Mouse (Mus musculus) embryonic fibroblast, embryonic 13.5 days (primary cell): Measurements from ENCODE around the gene Med24. TPM values are rescaled to one million over a fixed set of nuclear protein-coding genes. Genes with fewer than 3 reads are reported as not detected.

ENCODE experiments used
- H3K27ac ChIP-seq: 2 replicates; pipeline ENCODE4 v1.5.1; 2012; ENCODE audit warnings: low read length, control low read depth, inconsistent platforms; ENCODE audit not compliant: insufficient read depth
- H3K4me1 ChIP-seq: 2 replicates; pipeline ENCODE4 v1.6.1; 2011; ENCODE audit warnings: low read length; ENCODE audit not compliant: control insufficient read depth, insufficient read depth
- H3K4me3 ChIP-seq: 2 replicates; pipeline ENCODE4 v1.5.1; 2011; ENCODE audit warnings: mild to moderate bottlenecking, control low read depth, low read length; ENCODE audit not compliant: insufficient read depth
- CTCF ChIP-seq: IDR thresholded peaks from 2 replicates; pipeline ENCODE4 v1.5.1; 2011; ENCODE audit warnings: mild to moderate bottlenecking, control low read depth, low read length, moderate library complexity, borderline replicate concordance; ENCODE audit not compliant: insufficient read depth
- POLR2A ChIP-seq: IDR thresholded peaks from 2 replicates; pipeline ENCODE4 v1.6.1; 2011; ENCODE audit warnings: low read depth, mild to moderate bottlenecking, control low read depth, low read length, moderate library complexity
- polyA plus RNA-seq: library from polyadenylated mRNA; stranded (reverse); fragments of >200 nt; gene quantifications from 2 replicates; pipeline ENCODE4 v1.2.4, GENCODE M21; 2011; ENCODE audit warnings: low read depth; ENCODE audit not compliant: missing spikeins, insufficient read length

Gene Med24
- polyA plus RNA-seq, 1 experiment, result 58.1 TPM

DNA sequence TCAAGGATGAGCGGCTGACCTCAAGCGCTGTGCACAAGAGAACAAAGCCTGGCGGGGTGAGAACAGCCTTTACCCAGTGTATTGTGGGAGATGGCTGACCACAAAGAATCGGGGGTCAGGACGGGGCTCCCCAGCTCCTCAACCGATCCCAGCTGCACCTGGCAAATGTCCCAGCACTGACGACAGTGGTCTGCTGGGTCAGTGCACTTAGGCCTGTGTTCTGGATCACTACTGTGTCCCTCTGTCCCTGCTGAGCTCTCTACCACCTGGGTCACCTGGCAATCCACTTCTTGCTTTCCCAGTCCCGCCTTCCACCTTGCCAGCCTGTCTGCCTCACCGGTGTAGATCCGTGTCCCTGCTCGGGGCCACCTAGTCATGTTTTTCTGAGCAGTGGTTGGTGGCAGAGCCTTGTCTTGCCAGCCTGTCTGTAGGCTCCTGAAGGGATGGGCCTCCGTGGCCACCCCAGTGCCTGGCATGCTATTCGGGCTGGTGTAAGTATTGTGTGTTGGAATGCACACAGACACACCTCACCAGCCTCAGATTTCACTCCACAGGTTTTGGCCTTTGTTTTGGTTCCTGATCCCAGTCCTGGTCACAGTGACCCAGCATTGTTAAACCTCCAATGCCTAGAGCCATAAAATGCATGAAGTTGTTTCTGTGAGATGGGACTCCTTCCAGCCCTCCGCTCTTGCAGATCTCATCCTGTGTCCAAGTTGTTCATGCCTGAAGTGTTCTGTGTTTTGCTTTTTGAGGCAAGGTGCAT, 32.6 kb downstream of the Med24 start:
- H3K4me3 ChIP-seq, result no peak overlapping the region
- no peak overlapping the region for H3K27ac ChIP-seq
- TF ChIP-seq CTCF, result no peak
- TF ChIP-seq POLR2A, result no peak
- H3K4me1 ChIP-seq, result no peaks in the 10 kb centered on the region; the same call in 1 of the 2 replicates

DNA sequence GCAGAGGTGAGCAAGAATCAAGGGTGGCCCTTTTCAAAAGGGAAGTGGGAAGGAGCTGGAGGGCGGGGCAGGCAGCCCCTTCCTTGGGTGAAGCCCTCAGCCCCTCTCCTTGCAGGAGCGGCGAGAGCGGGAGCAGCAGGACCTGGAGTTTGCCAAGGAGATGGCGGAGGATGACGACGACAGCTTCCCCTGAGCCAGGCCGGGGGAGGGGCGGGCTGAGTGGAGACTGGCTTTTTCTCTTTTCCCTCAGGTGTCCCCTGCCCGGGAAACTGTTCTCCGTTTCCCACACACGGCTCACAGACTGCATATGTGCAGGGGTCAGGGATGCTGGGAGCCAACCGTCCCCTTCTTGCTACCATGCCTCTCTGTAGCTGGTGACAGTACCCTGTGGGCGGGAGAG, 33.8 kb downstream of the Med24 start:
- no peaks in the 10 kb centered on the region for H3K4me1 ChIP-seq
- H3K4me3 ChIP-seq, result no peak overlapping the region
- no peak overlapping the region for H3K27ac ChIP-seq
- TF ChIP-seq POLR2A (no peak), CTCF (no peak)

DNA sequence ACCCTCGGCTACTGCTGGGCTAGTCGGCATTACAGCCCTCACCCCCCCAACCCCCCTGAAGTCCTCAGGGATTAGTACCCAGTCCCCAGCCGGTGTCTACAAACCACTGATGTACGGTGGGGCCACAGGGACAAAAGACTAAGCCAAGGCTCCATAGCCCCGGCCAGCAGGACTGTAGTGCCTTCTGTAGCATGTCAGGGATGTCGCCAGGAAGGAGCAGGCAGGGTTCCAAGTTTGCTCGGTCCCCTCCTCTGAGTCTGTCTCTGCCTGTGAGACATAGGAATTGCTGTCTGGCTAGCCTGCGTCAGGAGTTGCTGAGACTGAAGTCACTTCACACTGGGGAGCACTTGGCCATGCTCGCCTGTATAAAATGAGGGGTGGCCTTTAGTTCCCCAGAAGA, 34.9 kb downstream of the Med24 start:
- Histone ChIP-seq H3K4me3 (no peak overlapping the region), H3K4me1 (no peaks in the 10 kb centered on the region)
- no peak for TF ChIP-seq POLR2A
- TF ChIP-seq CTCF, result no peak

DNA sequence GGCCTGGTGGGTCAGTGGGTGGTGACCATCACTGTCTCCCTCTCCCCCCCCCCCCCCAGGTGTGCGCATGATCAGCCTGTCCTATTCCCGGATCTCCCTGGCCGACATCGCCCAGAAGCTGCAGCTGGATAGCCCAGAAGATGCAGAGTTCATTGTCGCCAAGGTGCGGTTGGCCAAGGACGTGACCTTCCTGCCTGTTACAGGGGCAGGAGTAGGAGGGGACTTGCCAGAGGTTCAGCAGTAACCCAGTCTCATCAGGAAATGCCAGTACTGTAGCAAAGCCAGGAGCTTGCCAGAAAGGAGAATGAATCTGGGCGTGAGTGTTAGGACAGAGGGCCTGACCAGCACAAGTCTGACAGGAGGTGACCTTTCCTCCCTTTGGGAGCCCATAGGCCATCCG, 35.5 kb downstream of the Med24 start:
- TF ChIP-seq POLR2A, result no peak
- TF ChIP-seq CTCF, result no peak
- no peak overlapping the region for H3K27ac ChIP-seq
- no peaks in the 10 kb centered on the region for H3K4me1 ChIP-seq
- H3K4me3 ChIP-seq, result no peak overlapping the region

More for the DNA sequence above, 34.9 kb downstream of the Med24 start:
- no peak overlapping the region for H3K27ac ChIP-seq

DNA sequence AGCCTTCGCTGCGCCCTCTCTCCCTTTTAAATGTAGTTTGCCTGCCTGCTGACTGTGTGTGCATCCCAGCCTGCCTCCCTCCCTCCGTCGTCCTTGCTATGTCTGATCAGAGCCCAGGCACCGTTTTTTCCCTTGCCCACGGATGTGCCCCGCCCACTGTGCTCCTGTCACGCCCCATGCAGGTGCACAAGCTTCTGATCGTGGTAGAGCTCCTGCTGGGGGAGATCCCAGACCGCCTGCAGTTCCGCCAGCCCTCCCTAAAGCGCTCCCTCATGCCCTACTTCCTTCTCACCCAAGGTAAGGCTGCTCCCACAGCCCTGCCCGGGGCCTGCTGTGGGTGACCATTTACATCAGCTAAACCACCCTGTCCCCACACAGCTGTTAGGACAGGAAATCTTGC, 36.0 kb downstream of the Med24 start:
- no peak for TF ChIP-seq CTCF
- no peak for TF ChIP-seq POLR2A
- no peaks in the 10 kb centered on the region for H3K4me1 ChIP-seq
- H3K4me3 ChIP-seq, result no peak overlapping the region
- H3K27ac ChIP-seq, result no peak overlapping the region

DNA sequence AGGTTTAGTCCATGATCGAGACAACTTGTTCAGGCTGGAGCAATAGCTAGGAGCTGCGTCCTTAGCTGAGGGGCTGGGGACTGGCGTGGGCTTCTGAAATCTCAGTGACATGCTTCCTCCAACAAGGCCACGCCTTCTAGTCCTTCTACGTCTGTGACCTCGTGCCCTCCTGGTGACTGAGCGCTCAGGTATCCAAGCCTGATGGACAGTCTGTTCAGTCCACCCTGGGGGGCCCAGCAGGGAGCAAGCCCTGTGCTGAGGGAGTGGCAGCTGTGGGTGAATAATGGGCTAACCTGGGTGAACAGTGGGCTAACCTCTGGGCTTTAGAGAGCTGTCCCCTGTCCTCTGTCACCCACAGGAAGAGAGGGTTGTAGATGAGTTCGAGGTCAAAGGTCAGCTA, 41.2 kb downstream of the Med24 start:
- 0 out of 2 replicates have a peak, but pooled peaks cover 2% of the 10 kb centered on the region for H3K4me1 ChIP-seq
- no peak overlapping the region for H3K27ac ChIP-seq
- TF ChIP-seq CTCF (no peak), POLR2A (no peak)
- H3K4me3 ChIP-seq, result no peak overlapping the region

DNA sequence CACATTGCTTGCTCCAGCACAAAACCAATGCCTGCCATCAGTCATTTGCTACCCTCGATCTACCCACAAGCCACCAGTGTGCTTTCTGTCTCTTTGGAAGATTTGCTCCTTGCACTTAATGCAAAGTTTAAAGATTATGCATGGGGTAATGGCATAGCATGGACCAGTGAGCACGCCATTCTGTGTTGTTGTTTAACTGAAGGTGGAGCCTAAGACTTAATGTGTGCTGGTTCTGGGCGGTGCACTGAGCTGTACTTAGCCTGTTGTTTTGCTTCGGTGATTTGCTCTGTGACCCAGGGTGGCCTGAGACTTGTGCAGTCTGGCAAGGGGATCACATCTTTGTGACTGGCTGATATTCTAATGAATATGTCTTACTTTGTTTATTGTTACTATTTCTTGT, 42.3 kb downstream of the Med24 start:
- TF ChIP-seq POLR2A, result no peak
- TF ChIP-seq CTCF, result no peak
- H3K27ac ChIP-seq, result no peak overlapping the region
- H3K4me1 ChIP-seq, result 0 out of 2 replicates have a peak, but pooled peaks cover 2% of the 10 kb centered on the region
- H3K4me3 ChIP-seq, result no peak overlapping the region

DNA sequence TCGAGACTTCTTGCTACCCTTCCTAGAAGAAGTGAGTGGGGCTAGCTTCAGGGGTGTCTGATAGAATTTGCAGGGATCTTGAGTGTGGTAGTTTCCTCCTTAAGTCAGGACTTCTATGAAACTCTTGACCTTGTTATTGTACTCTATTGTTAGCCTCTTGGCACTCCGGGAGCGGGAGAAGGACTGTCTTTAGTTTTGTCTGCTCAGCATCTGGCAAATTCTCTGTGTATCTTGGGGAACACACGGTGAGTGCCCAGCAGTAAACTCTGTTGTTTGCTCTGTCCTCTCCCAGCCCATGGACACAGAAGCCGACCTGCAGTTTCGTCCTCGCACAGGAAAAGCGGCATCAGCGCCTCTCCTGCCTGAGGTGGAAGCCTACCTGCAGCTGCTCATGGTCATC, 43.6 kb downstream of the Med24 start:
- TF ChIP-seq CTCF (no peak), POLR2A (no peak)
- H3K4me3 ChIP-seq, result no peak overlapping the region
- 0 out of 2 replicates have a peak, but pooled peaks cover 2% of the 10 kb centered on the region for H3K4me1 ChIP-seq
- H3K27ac ChIP-seq, result no peak overlapping the region

DNA sequence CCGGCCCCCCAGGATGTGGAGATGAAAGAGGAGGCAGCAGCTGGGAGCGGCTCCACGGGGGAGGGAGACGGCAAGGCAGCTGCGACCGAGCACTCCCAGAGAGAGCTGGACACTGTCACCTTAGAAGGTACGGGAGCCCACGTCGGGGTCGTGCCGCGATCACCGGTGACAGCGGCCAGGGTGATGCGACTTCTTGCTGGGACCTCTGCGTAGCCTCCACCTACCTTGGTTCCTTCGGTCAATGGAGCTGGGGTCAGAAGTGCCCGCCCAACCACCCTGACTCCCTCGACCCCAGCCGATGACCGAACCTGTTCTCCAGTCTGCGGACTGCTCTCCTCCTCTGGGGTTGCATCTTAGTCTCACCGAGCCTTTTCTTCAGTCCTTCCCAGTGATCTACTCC, 46.4 kb downstream of the Med24 start:
- Histone ChIP-seq H3K27ac (no peak overlapping the region), H3K4me1 (0 out of 2 replicates have a peak, but pooled peaks cover 2% of the 10 kb centered on the region), H3K4me3 (peak overlapping the region; percentile 100)
- no peak for TF ChIP-seq CTCF
- no peak for TF ChIP-seq POLR2A
